Mouse (Mus musculus): ENCODE measurements around the gene Olfr19. TPM values are rescaled to one million over a fixed set of nuclear protein-coding genes. Genes with fewer than 3 reads are reported as not detected.

Olfr19 gene
- polyA plus RNA-seq (2012; rRNA removed) = not detected in 2 replicates

GRCm38 (mm10) chr16:16676305-16676704, at the start of gene Olfr19:
Gene Olfr19, minus strand, starts transcription at chr16:16676405.

Other genes starting within 250 kb of the Olfr19 start
- 10.6 and 14.1 TPM in 2 replicates for gene Fgd4, start 75.9 kb downstream of the Olfr19 start, polyA plus RNA-seq (2012; rRNA removed)
- gene Spag6l, start 153.1 kb upstream of the Olfr19 start, polyA plus RNA-seq (2012; rRNA removed) = 5.4 and 6.1 TPM in 2 replicates
- 0.09 and 0.25 TPM in 2 replicates for gene Igll1, start 187.6 kb upstream of the Olfr19 start, polyA plus RNA-seq (2012; rRNA removed)
- gene Top3b, start 194.3 kb upstream of the Olfr19 start, polyA plus RNA-seq (2012; rRNA removed) = 99.9 and 108 TPM in 2 replicates
- gene Vpreb1, start 194.4 kb upstream of the Olfr19 start, polyA plus RNA-seq (2012; rRNA removed) = 3.1 and 3.2 TPM in 2 replicates
- 26.2 and 27.3 TPM in 2 replicates for gene Ppm1f, start 220.1 kb upstream of the Olfr19 start, polyA plus RNA-seq (2012; rRNA removed)

Data from central nervous system, embryonic 14 days (tissue).